Mouse (Mus musculus): Measurements from ENCODE around the gene Faim2. TPM values are rescaled to one million over a fixed set of nuclear protein-coding genes. Genes with fewer than 3 reads are reported as not detected.

The Faim2 gene
- polyA plus RNA-seq, 1 experiment from 2014 or later, result 1.6 TPM

DNA sequence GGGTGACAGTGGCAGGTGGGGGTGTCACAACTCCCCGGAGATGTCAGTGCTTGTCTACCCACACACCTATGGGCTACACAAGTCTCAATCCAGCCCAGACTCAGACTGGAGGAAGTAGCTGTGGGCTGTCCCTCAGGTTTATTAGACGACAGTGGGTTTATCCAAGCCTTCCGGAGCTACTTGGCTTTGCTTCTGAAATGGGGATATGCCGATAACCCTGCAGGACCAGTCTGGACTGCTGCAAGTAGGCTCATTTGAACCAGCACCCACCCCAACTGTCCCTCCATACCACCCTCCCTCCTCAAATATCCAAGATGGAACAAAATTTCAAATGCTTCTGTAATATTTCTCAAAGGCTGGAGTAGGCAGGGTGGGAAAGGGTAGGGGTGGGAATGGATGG is 29.6 kb downstream of the Faim2 start:
- no peak for ATAC-seq
- H3K36me3 ChIP-seq (ENCODE audit: control insufficient read depth, insufficient read depth), result no peaks in the 10 kb centered on the region
- H3K27me3 ChIP-seq (replicated peaks; ENCODE audit: control insufficient read depth, insufficient read depth, low read length), result no peaks in the 10 kb centered on the region; the same call in 1 of the 2 replicates
- no peak overlapping the region for H3K9ac ChIP-seq (ENCODE audit: low read depth, low read length)
- no peaks in the 10 kb centered on the region for H3K4me1 ChIP-seq (replicated peaks; ENCODE audit: control insufficient read depth, insufficient read depth, low read length)
- no peak for TF ChIP-seq CTCF (IDR thresholded peaks at IDR 0.05; ENCODE audit: low read depth)
- 54% methylated on average over 4 of the region's 4 CpGs for WGBS
- no peak overlapping the region for H3K4me2 ChIP-seq (replicated peaks; ENCODE audit: low read depth)
- H3K4me3 ChIP-seq (ENCODE audit: low read depth, low read length), result no peak overlapping the region
- H3K27ac ChIP-seq (ENCODE audit: low read depth, low read length), result no peak overlapping the region
- no peaks in the 10 kb centered on the region for H3K9me3 ChIP-seq (ENCODE audit: control insufficient read depth)

GRCm38 (mm10) chr15:99497527-99498242 is 30.3 kb downstream of the Faim2 start:
- Histone ChIP-seq H3K9ac (ENCODE audit: low read depth, low read length) (no peak overlapping the region), H3K4me2 (replicated peaks; ENCODE audit: low read depth) (no peak overlapping the region), H3K4me3 (ENCODE audit: low read depth, low read length) (no peak overlapping the region), H3K27me3 (replicated peaks; ENCODE audit: control insufficient read depth, insufficient read depth, low read length) (no peaks in the 10 kb centered on the region; the same call in 1 of the 2 replicates), H3K4me1 (replicated peaks; ENCODE audit: control insufficient read depth, insufficient read depth, low read length) (no peaks in the 10 kb centered on the region), H3K27ac (ENCODE audit: low read depth, low read length) (no peak overlapping the region), H3K36me3 (ENCODE audit: control insufficient read depth, insufficient read depth) (no peaks in the 10 kb centered on the region), H3K9me3 (ENCODE audit: control insufficient read depth) (no peaks in the 10 kb centered on the region)
- no peak for ATAC-seq
- TF ChIP-seq CTCF (IDR thresholded peaks at IDR 0.05; ENCODE audit: low read depth), result no peak
- WGBS, result 40% methylated on average over 12 of the region's 12 CpGs

- no peak overlapping the region for H3K4me3 ChIP-seq (ENCODE audit: low read depth, low read length)
- 11% methylated on average over 4 of the region's 4 CpGs for WGBS
- H3K4me1 ChIP-seq (replicated peaks; ENCODE audit: control insufficient read depth, insufficient read depth, low read length), result no peaks in the 10 kb centered on the region
- peak; percentile 27; the same call in 1 of the 2 replicates for ATAC-seq
- no peak overlapping the region for H3K9ac ChIP-seq (ENCODE audit: low read depth, low read length)
- no peaks in the 10 kb centered on the region for H3K36me3 ChIP-seq (ENCODE audit: control insufficient read depth, insufficient read depth)
- TF ChIP-seq CTCF (IDR thresholded peaks at IDR 0.05; ENCODE audit: low read depth), result peak; percentile 84
- no peaks in the 10 kb centered on the region; the same call in 1 of the 2 replicates for H3K27me3 ChIP-seq (replicated peaks; ENCODE audit: control insufficient read depth, insufficient read depth, low read length)
- no peaks in the 10 kb centered on the region for H3K9me3 ChIP-seq (ENCODE audit: control insufficient read depth)
- no peak overlapping the region for H3K4me2 ChIP-seq (replicated peaks; ENCODE audit: low read depth)
- no peak overlapping the region for H3K27ac ChIP-seq (ENCODE audit: low read depth, low read length)
Observed at GRCm38 (mm10) chr15:99497061-99497460, 30.9 kb downstream of the Faim2 start.

GRCm38 (mm10) chr15:99484745-99485144 is 43.2 kb downstream of the Faim2 start:
- Histone ChIP-seq H3K9ac (ENCODE audit: low read depth, low read length) (no peak overlapping the region), H3K4me1 (replicated peaks; ENCODE audit: control insufficient read depth, insufficient read depth, low read length) (no peaks in the 10 kb centered on the region), H3K27ac (ENCODE audit: low read depth, low read length) (no peak overlapping the region), H3K4me2 (replicated peaks; ENCODE audit: low read depth) (no peak overlapping the region), H3K36me3 (ENCODE audit: control insufficient read depth, insufficient read depth) (no peaks in the 10 kb centered on the region), H3K4me3 (ENCODE audit: low read depth, low read length) (no peak overlapping the region), H3K27me3 (replicated peaks; ENCODE audit: control insufficient read depth, insufficient read depth, low read length) (0 out of 2 replicates have a peak, but pooled peaks cover 3% of the 10 kb centered on the region), H3K9me3 (ENCODE audit: control insufficient read depth) (no peaks in the 10 kb centered on the region)
- ATAC-seq, result no peak
- TF ChIP-seq CTCF (IDR thresholded peaks at IDR 0.05; ENCODE audit: low read depth), result no peak
- WGBS, result 53% methylated on average over 6 of the region's 6 CpGs

GRCm38 (mm10) chr15:99475814-99476213 is 52.2 kb downstream of the Faim2 start:
- 79% methylated on average over 1 of the region's 1 CpGs for WGBS

GRCm38 (mm10) chr15:99474576-99474926 is 53.4 kb downstream of the Faim2 start, which contains the start of gene Bcdin3d:
Bcdin3d (minus strand) TSS chr15:99474730.
- peak within 1 kb of the TSS; percentile 81 for H3K4me2 ChIP-seq (replicated peaks; ENCODE audit: low read depth)
- H3K36me3 ChIP-seq (ENCODE audit: control insufficient read depth, insufficient read depth), result 0 out of 2 replicates have a peak, but pooled peaks cover 5% of the 10 kb centered on the region
- peak within 1 kb of the TSS; percentile 60 for H3K9ac ChIP-seq (ENCODE audit: low read depth, low read length)
- peak; percentile 66 for TF ChIP-seq CTCF (IDR thresholded peaks at IDR 0.05; ENCODE audit: low read depth)
- H3K4me3 ChIP-seq (ENCODE audit: low read depth, low read length), result peak within 1 kb of the TSS; percentile 70
- H3K27me3 ChIP-seq (replicated peaks; ENCODE audit: control insufficient read depth, insufficient read depth, low read length), result peaks cover 4% of the 10 kb centered on the region; the same call in 1 of the 2 replicates
- peak; percentile 80 for ATAC-seq
- no peaks in the 10 kb centered on the region for H3K4me1 ChIP-seq (replicated peaks; ENCODE audit: control insufficient read depth, insufficient read depth, low read length)
- peak within 1 kb of the TSS; percentile 54 for H3K27ac ChIP-seq (ENCODE audit: low read depth, low read length)
- 1% methylated on average over 26 of the region's 26 CpGs for WGBS
- no peaks in the 10 kb centered on the region for H3K9me3 ChIP-seq (ENCODE audit: control insufficient read depth)

More at GRCm38 (mm10) chr15:99475814-99476213, 52.2 kb downstream of the Faim2 start:
- no peak for TF ChIP-seq CTCF (IDR thresholded peaks at IDR 0.05; ENCODE audit: low read depth)
- Histone ChIP-seq H3K27me3 (replicated peaks; ENCODE audit: control insufficient read depth, insufficient read depth, low read length) (peaks cover 4% of the 10 kb centered on the region; the same call in 1 of the 2 replicates), H3K4me1 (replicated peaks; ENCODE audit: control insufficient read depth, insufficient read depth, low read length) (no peaks in the 10 kb centered on the region), H3K4me3 (ENCODE audit: low read depth, low read length) (no peak overlapping the region), H3K9ac (ENCODE audit: low read depth, low read length) (no peak overlapping the region), H3K9me3 (ENCODE audit: control insufficient read depth) (no peaks in the 10 kb centered on the region), H3K4me2 (replicated peaks; ENCODE audit: low read depth) (no peak overlapping the region), H3K36me3 (ENCODE audit: control insufficient read depth, insufficient read depth) (no peaks in the 10 kb centered on the region), H3K27ac (ENCODE audit: low read depth, low read length) (no peak overlapping the region)
- no peak for ATAC-seq
